Mouse (Mus musculus) ES-Bruce4 (cell line): ENCODE data around the gene Naa20. TPM values are rescaled to one million over a fixed set of nuclear protein-coding genes. Genes with fewer than 3 reads are reported as not detected.

Experiments used
- H3K27ac ChIP-seq: 2 replicates; pipeline ENCODE4 v1.5.1; 2012; ENCODE audit warnings: low read length, inconsistent platforms; ENCODE audit not compliant: insufficient read depth
- H3K27me3 ChIP-seq: 2 replicates; pipeline ENCODE4 v1.6.1; 2012; ENCODE audit warnings: mild to moderate bottlenecking, low read length, inconsistent platforms; ENCODE audit not compliant: control insufficient read depth, poor library complexity, insufficient read depth, severe bottlenecking
- H3K36me3 ChIP-seq: 2 replicates; pipeline ENCODE4 v1.6.1; 2012; ENCODE audit warnings: inconsistent platforms, mild to moderate bottlenecking, low read length, moderate library complexity; ENCODE audit not compliant: control insufficient read depth, poor library complexity, insufficient read depth, severe bottlenecking
- H3K4me1 ChIP-seq: one replicate; pipeline ENCODE4 v1.8.1; 2011; ENCODE audit warnings: low read length; ENCODE audit not compliant: control insufficient read depth, insufficient read depth
- H3K4me3 ChIP-seq: 2 replicates; pipeline ENCODE4 v1.5.1; 2011; ENCODE audit warnings: low read depth, mild to moderate bottlenecking, low read length
- H3K9ac ChIP-seq: 2 replicates; pipeline ENCODE4 v1.6.1; 2012; ENCODE audit warnings: low read depth, mild to moderate bottlenecking, inconsistent platforms; ENCODE audit not compliant: poor library complexity, severe bottlenecking
- H3K9me3 ChIP-seq: replicated peaks from 2 replicates; pipeline ENCODE4 v1.6.1; 2012; ENCODE audit warnings: mild to moderate bottlenecking, low read length, inconsistent platforms; ENCODE audit not compliant: control insufficient read depth, poor library complexity, insufficient read depth, severe bottlenecking
- CTCF ChIP-seq: IDR thresholded peaks from one replicate; pipeline ENCODE4 v1.8.1; 2011; ENCODE audit warnings: low read depth, low read length
- EP300 ChIP-seq: IDR thresholded peaks from 2 replicates; pipeline ENCODE4 v1.6.1; 2011; ENCODE audit warnings: low read depth, low read length; ENCODE audit not compliant: insufficient read depth
- POLR2A ChIP-seq: IDR thresholded peaks from one replicate; pipeline ENCODE4 v1.8.1; 2011; ENCODE audit warnings: low read length; ENCODE audit not compliant: insufficient read depth
- polyA plus RNA-seq: library from polyadenylated mRNA; stranded (reverse); fragments of >200 nt; gene quantifications from 2 replicates; pipeline ENCODE4 v1.2.4, GENCODE M21; 2011; ENCODE audit warnings: low read depth; ENCODE audit not compliant: missing spikeins, insufficient read depth, insufficient read length

Gene Naa20
- polyA plus RNA-seq, 1 experiment: 114 TPM

DNA sequence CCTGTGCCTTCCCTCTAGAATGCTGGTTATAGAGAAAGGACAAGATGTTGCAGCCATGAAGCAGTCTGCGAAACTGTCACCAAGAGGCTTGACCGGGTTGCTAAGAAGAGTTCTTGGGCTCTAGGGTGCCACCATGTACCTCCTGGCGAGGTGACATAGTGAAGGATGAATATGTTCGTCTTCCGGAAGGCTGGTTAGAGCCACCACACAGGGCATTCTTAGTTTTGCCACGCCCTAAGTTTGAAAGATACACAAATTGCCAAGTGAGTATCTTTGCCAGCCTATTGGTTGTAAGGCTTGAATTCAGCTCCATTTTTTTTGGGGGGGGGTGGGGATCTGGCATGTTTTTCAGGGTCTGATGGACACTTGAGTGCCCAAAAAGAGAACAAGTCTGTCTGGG is 56.2 kb downstream of the Naa20 start:
- H3K27ac ChIP-seq: no peak overlapping the region
- H3K9ac ChIP-seq: no peak overlapping the region
- H3K27me3 ChIP-seq: no peaks in the 10 kb centered on the region
- no peaks in the 10 kb centered on the region for H3K36me3 ChIP-seq
- no peak for TF ChIP-seq CTCF
- no peak for TF ChIP-seq EP300
- no peak for TF ChIP-seq POLR2A
- no peaks in the 10 kb centered on the region for H3K9me3 ChIP-seq
- H3K4me3 ChIP-seq: no peak overlapping the region
- H3K4me1 ChIP-seq: no peaks in the 10 kb centered on the region

DNA sequence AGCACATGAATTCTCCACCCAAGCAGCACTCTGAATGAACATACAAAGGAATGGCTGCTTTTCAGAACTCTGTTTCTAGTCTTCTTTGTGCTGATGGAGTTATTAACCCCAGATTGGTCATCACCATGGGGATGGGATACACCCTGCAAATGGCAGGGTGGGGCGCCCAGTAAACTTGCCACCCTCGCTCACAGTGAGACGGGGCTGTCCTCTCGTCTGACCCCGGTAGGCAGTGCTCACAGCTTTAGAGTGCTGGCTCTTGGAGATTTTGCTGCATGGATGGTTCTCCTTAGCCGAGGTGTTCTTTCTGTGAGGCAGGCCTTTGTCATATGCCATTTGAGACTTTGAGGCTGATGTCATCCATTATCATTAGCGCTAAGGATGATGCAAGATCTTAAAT is 56.7 kb downstream of the Naa20 start:
- Histone ChIP-seq H3K9ac (no peak overlapping the region), H3K27ac (no peak overlapping the region), H3K4me3 (no peak overlapping the region), H3K4me1 (no peaks in the 10 kb centered on the region), H3K27me3 (no peaks in the 10 kb centered on the region), H3K36me3 (no peaks in the 10 kb centered on the region), H3K9me3 (no peaks in the 10 kb centered on the region)
- TF ChIP-seq POLR2A (no peak), EP300 (no peak), CTCF (no peak)

DNA sequence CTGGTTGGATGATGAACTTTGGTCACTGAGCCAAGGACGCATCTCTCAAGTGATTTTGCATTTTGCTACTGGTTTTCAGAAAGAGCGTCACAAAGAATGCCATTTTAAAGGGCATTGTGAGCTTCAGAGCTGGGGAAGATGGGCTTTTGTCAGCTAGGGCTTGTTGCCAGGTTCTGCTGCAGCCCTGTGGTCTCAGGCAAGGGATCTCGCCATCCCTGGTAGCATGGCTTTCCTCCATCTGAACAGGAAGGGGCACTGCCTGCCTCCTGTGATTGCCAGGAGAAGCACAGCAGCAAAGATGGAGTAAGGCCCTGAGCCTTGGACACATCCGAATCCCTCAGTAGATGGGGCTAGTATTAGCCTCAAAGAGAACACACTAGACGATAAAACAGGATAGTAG is 60.0 kb downstream of the Naa20 start:
- H3K9ac ChIP-seq: no peak overlapping the region

More for the DNA sequence above, 60.0 kb downstream of the Naa20 start:
- H3K27ac ChIP-seq: no peak overlapping the region
- no peak overlapping the region for H3K4me3 ChIP-seq
- H3K4me1 ChIP-seq: no peaks in the 10 kb centered on the region
- H3K9me3 ChIP-seq: no peaks in the 10 kb centered on the region
- no peaks in the 10 kb centered on the region for H3K36me3 ChIP-seq
- H3K27me3 ChIP-seq: no peaks in the 10 kb centered on the region
- TF ChIP-seq CTCF (no peak), POLR2A (no peak)

Other genes starting within 250 kb of the Naa20 start
- gene Rin2, start 226.9 kb upstream of the Naa20 start, polyA plus RNA-seq: 8.2 and 11.0 TPM in 2 replicates
- gene Cfap61, start 32.7 kb downstream of the Naa20 start, polyA plus RNA-seq: 1.1 and 2.4 TPM in 2 replicates
- gene Crnkl1, start 32.9 kb downstream of the Naa20 start, polyA plus RNA-seq: 32.7 and 35.8 TPM in 2 replicates